Mouse (Mus musculus): Measurements from ENCODE around the gene Sema3c.

DNA sequence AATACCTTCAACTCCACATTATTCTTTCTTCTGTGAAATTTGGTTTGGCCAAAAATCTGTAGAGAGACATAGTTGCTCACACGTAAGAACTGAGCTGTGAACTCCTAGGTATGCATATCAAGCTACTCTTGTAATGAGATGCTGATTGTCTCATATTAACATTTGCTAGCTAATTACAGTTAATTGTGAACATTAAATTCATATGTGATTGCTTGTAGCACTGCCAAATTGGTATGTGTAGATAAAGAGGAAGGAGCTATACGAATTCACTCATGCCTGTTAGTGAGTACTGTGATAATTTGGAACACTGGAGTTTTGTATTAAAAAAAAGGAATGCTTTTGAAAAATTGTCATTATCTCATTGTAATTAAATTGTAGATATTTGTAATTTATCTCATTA lies 48.5 kb downstream of the Sema3c start:
- no peak for TF ChIP-seq POLR2A (IDR thresholded peaks at IDR 0.05; ENCODE audit: extremely low read depth, insufficient read depth, low read length)
- TF ChIP-seq CTCF (IDR thresholded peaks at IDR 0.05; ENCODE audit: low read depth, low read length), result no peak
